Mouse (Mus musculus) lung, postnatal 0 days (tissue): ENCODE results near the gene Krt90.

Experiments used
- CTCF ChIP-seq: IDR thresholded peaks from 2 replicates; pipeline ENCODE4 v1.5.1; 2016; ENCODE audit warnings: antibody characterized with exemption, mild to moderate bottlenecking
- EP300 ChIP-seq: IDR thresholded peaks from 2 replicates; pipeline ENCODE4 v1.6.1; 2016; ENCODE audit warnings: antibody characterized with exemption, mild to moderate bottlenecking, control low read depth

DNA sequence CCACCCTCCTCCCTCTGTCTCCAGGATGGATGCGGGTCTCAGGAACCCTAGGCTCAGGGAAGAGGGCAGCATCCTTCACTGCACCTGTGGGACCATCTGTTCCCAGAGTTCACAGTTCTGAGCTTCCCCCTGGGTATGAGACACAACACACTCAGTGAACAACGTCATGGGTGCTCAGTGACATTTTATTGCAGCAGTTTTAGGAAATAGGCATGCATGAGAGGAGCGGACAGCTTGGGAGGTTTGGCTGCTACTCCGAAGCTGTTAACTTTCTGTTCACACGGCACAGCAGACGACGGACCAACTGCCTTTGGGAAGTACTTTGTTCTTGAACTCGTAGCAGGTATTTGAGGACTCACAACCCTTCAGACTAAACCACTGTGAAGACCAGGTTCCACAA, 10.6 kb downstream of the Krt90 start:
- TF ChIP-seq CTCF (no peak), EP300 (no peak)
